Mouse (Mus musculus): ENCODE data around the gene Pld5. TPM values are rescaled to one million over a fixed set of nuclear protein-coding genes. Genes with fewer than 3 reads are reported as not detected.

Pld5 gene
- total and polyA plus RNA-seq, 2 experiments from 2014 or later, result 6.4 to 7.2 TPM

DNA sequence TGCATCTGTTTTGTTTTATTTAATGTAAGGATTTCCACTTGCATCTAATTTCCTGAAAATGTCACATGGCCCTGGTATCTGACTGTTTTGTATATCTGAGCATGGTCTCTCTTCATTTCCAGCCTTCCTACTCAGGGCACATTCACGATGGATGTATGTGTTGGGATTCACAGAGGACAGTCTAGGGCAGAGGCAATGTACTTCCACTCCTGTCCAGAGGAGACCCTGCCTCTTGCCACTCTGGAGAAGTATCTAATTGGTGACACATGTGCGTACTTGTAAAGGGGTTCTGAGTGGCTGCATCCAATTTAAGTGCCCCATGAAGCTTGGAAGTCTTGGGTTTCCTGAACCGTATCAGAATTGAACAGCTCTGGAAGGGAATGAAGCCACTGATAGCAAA, 324.7 kb downstream of the Pld5 start:
- no peak overlapping the region for H3K4me3 ChIP-seq (ENCODE audit: low read length)
- ATAC-seq (no peak), DNase-seq (ENCODE audit: low spot score) (no peak)
- no peak overlapping the region for H3K4me2 ChIP-seq (ENCODE audit: low read depth, low read length)
- H3K4me1 ChIP-seq (ENCODE audit: insufficient read depth, low read length), result no peaks in the 10 kb centered on the region
- H3K9me3 ChIP-seq (ENCODE audit: low read length), result no peaks in the 10 kb centered on the region
- 85% methylated on average over 3 of the region's 3 CpGs for WGBS
- no peak overlapping the region for H3K27ac ChIP-seq
- H3K9ac ChIP-seq (replicated peaks; ENCODE audit: low read length), result no peak overlapping the region
- H3K27me3 ChIP-seq (ENCODE audit: insufficient read depth, low read length), result no peaks in the 10 kb centered on the region
- no peak for TF ChIP-seq CTCF (IDR thresholded peaks at IDR 0.05; ENCODE audit: low read depth)
- H3K36me3 ChIP-seq (ENCODE audit: insufficient read depth, low read length), result no peaks in the 10 kb centered on the region

DNA sequence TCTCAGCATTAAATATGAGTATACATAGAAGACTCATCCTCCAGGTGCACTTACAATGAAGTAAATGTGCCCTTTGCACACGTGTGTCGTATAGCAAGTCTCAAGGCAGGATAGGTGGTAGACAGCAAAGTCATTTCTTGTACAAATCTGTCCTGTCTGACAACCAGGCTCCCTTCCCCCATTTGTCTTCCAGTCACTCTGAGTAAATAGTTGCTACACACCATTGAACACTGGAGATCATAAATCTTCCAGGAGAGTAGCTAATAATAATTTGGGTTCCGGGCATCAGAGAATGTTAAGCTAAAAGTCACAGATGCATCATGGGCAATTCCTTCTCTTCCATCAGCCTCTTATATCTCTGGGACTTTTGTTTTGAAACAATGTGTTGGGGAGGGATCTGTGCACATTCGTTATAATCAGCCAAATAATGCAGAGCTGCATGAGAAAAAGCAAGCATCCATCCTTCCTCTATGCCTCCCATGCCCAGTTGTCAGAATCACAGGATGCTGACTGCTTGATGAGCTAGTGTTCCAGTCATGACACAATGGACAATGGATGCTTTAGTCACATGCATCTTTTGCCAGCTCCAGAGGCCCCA, 328.3 kb downstream of the Pld5 start:
- Histone ChIP-seq H3K36me3 (ENCODE audit: insufficient read depth, low read length) (no peaks in the 10 kb centered on the region), H3K4me2 (ENCODE audit: low read depth, low read length) (no peak overlapping the region), H3K27me3 (ENCODE audit: insufficient read depth, low read length) (no peaks in the 10 kb centered on the region), H3K4me3 (ENCODE audit: low read length) (no peak overlapping the region), H3K27ac (no peak overlapping the region), H3K4me1 (ENCODE audit: insufficient read depth, low read length) (no peaks in the 10 kb centered on the region), H3K9me3 (ENCODE audit: low read length) (no peaks in the 10 kb centered on the region), H3K9ac (replicated peaks; ENCODE audit: low read length) (no peak overlapping the region)
- WGBS, result 60% methylated on average over 4 of the region's 4 CpGs
- DNase-seq (ENCODE audit: low spot score) (peak; percentile 30), ATAC-seq (no peak)
- no peak for TF ChIP-seq CTCF (IDR thresholded peaks at IDR 0.05; ENCODE audit: low read depth)

DNA sequence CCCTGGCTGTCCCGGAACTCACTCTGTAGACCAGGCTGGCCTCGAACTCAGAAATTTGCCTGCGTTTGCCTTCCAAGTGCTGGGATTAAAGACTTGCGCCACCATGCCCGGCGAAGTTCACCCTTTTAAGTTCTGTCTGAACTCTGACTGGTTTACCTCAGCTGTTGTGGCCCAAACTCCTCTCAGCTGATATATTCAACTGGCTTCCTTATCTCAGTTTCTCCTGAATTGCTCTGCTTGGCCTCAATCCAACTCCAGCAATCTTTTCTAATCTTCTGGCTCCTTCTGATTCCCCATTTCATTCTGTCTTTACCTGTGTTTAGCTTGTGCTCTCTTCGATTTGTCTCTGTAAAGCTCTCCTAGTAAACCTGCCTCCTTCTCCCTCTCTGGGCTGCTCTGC, 331.9 kb downstream of the Pld5 start:
- Histone ChIP-seq H3K9ac (replicated peaks; ENCODE audit: low read length) (no peak overlapping the region), H3K36me3 (ENCODE audit: insufficient read depth, low read length) (no peaks in the 10 kb centered on the region), H3K9me3 (ENCODE audit: low read length) (no peaks in the 10 kb centered on the region), H3K27me3 (ENCODE audit: insufficient read depth, low read length) (no peaks in the 10 kb centered on the region), H3K4me2 (ENCODE audit: low read depth, low read length) (no peak overlapping the region), H3K27ac (no peak overlapping the region), H3K4me3 (ENCODE audit: low read length) (no peak overlapping the region), H3K4me1 (ENCODE audit: insufficient read depth, low read length) (no peaks in the 10 kb centered on the region)
- no peak for ATAC-seq
- WGBS, result 91% methylated on average over 7 of the region's 7 CpGs
- no peak for TF ChIP-seq CTCF (IDR thresholded peaks at IDR 0.05; ENCODE audit: low read depth)
- DNase-seq (ENCODE audit: low spot score), result no peak

DNA sequence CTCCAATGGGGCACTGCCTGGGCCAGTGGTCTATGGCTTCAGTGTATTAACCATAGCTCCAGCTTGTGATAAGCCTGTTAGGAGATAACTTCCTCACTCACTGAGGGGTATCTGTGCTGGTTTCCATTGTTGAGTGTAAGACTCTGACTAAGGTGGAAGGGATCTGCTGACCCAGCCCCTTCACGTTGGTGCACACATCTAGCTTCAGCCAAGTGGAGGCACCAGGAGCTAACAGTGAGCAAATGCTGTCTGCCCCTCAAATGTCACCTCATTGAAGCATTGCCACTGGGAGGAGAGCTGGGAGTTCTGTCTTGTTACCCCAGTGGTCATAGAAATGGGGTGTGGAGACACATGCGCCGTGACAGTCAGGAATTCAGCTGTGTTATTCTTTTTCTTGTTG, 336.4 kb downstream of the Pld5 start:
- Histone ChIP-seq H3K9ac (replicated peaks; ENCODE audit: low read length) (no peak overlapping the region), H3K27me3 (ENCODE audit: insufficient read depth, low read length) (no peaks in the 10 kb centered on the region), H3K27ac (no peak overlapping the region), H3K36me3 (ENCODE audit: insufficient read depth, low read length) (no peaks in the 10 kb centered on the region), H3K4me3 (ENCODE audit: low read length) (no peak overlapping the region), H3K9me3 (ENCODE audit: low read length) (no peaks in the 10 kb centered on the region), H3K4me1 (ENCODE audit: insufficient read depth, low read length) (no peaks in the 10 kb centered on the region), H3K4me2 (ENCODE audit: low read depth, low read length) (no peak overlapping the region)
- WGBS, result 74% methylated on average over 3 of the region's 3 CpGs
- DNase-seq (ENCODE audit: low spot score) (no peak), ATAC-seq (no peak)
- TF ChIP-seq CTCF (IDR thresholded peaks at IDR 0.05; ENCODE audit: low read depth), result no peak

DNA sequence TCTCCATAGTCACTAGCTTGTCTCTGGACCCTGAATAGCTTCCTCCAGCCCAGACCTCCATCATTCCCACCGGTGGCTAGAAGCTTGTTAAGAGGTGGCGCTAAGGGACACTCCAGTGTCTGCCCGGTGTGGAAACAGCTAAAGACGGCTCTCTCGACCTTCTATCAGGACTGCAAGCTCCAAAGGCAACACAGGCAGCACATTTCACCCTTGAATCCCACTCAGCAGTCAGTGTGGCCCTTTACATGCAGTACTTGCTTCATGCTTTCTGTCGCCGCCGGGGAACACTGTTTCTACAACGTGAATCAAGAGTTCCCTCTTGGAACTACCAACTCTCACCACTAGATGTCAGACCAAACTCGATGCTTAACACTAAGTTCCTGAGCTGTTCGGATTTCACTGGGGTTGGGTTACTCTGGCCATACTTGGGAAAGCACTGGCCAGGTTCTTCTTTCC, 338.8 kb downstream of the Pld5 start:
- H3K9ac ChIP-seq (replicated peaks; ENCODE audit: low read length), result no peak overlapping the region
- no peaks in the 10 kb centered on the region for H3K27me3 ChIP-seq (ENCODE audit: insufficient read depth, low read length)
- H3K4me1 ChIP-seq (ENCODE audit: insufficient read depth, low read length), result no peaks in the 10 kb centered on the region
- no peak overlapping the region for H3K27ac ChIP-seq
- H3K36me3 ChIP-seq (ENCODE audit: insufficient read depth, low read length), result no peaks in the 10 kb centered on the region
- 9% methylated on average over 11 of the region's 11 CpGs for WGBS
- H3K9me3 ChIP-seq (ENCODE audit: low read length), result no peaks in the 10 kb centered on the region
- H3K4me3 ChIP-seq (ENCODE audit: low read length), result peak overlapping the region; percentile 14; the same call in 1 of the 2 replicates
- peak; percentile 95 for TF ChIP-seq CTCF (IDR thresholded peaks at IDR 0.05; ENCODE audit: low read depth)
- ATAC-seq, result peak; percentile 89
- H3K4me2 ChIP-seq (ENCODE audit: low read depth, low read length), result peak overlapping the region; percentile 47
- peak; percentile 96 for DNase-seq (ENCODE audit: low spot score)

DNA sequence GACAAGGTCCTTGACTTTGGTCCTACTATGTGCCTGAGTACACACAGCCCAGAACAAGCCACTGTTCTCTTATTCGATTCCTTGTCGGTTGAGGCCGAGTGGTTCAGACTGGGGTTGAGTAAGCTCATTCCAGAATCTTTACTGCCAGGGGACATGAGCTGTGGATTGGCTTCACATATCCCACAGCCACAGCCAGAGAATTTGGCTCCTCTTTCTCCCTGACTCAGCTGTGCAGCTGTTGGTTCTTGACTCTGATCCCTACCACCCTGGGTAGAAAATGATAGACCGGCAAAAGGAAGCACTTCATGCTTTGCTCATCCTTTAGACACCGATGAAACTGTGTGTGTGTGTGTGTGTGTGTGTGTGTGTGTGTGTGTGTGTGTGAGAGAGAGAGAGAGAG, 343.7 kb downstream of the Pld5 start:
- H3K4me2 ChIP-seq (ENCODE audit: low read depth, low read length), result no peak overlapping the region
- H3K4me3 ChIP-seq (ENCODE audit: low read length), result no peak overlapping the region
- H3K27me3 ChIP-seq (ENCODE audit: insufficient read depth, low read length), result no peaks in the 10 kb centered on the region
- no peak for TF ChIP-seq CTCF (IDR thresholded peaks at IDR 0.05; ENCODE audit: low read depth)
- no peaks in the 10 kb centered on the region for H3K36me3 ChIP-seq (ENCODE audit: insufficient read depth, low read length)
- ATAC-seq (no peak), DNase-seq (ENCODE audit: low spot score) (no peak)
- H3K27ac ChIP-seq, result no peak overlapping the region
- no peaks in the 10 kb centered on the region for H3K9me3 ChIP-seq (ENCODE audit: low read length)
- WGBS, result 90% methylated on average over 5 of the region's 5 CpGs
- no peak overlapping the region for H3K9ac ChIP-seq (replicated peaks; ENCODE audit: low read length)
- H3K4me1 ChIP-seq (ENCODE audit: insufficient read depth, low read length), result no peaks in the 10 kb centered on the region
